ENCODE assay signal across 26 mouse cellular contexts in genomic region chr6:108073931-108074330, GRCm38 (mm10). TPM values are rescaled to one million over a fixed set of nuclear protein-coding genes. Genes with fewer than 3 reads are reported as not detected.
DNase-seq lines count a peak whose midpoint lies in the region; ATAC-seq and TF ChIP-seq lines count a peak whose summit lies in the region.
"Had no signal": no experiment of that assay in that cellular context is flagged by ENCODE, and none has a peak within 500 bp of the region (broad histone marks: within the 10 kb centered on the region; RNA-seq: fewer than 3 reads in every experiment).

No protein-coding gene starts in this region.

- H3K27me3 ChIP-seq in stomach, postnatal 0 days (ENCODE audit: control insufficient read depth, insufficient read depth, low read length): no peaks in the 10 kb centered on the region
- H3K27me3 ChIP-seq: CH12.LX; embryonic facial prominence, embryonic 13.5 days; embryonic facial prominence, embryonic 15.5 days; forebrain, embryonic 12.5 days; Patski had no signal

- WGBS in stomach, postnatal 0 days: 86% methylated on average over 2 of the region's 2 CpGs

- 0 out of 2 replicates have a peak, but pooled peaks have one; percentile 32 for ATAC-seq in frontal cortex, adult (ENCODE audit: low TSS enrichment)
- no peak for ATAC-seq in stomach, postnatal 0 days (ENCODE audit: low FRiP score, low TSS enrichment)
- ATAC-seq: activated CD4-positive, CD25-positive, alpha-beta regulatory T cell, adult 4 months; CD4-positive, CD25-positive, alpha-beta regulatory T cell, adult 4 months; forebrain, embryonic 14.5 days; forebrain, embryonic 16.5 days; Patski had no signal

- no peaks in the 10 kb centered on the region for H3K4me1 ChIP-seq in stomach, postnatal 0 days (replicated peaks; ENCODE audit: control insufficient read depth, insufficient read depth)
- H3K4me1 ChIP-seq: embryonic facial prominence, embryonic 13.5 days; embryonic facial prominence, embryonic 15.5 days; forebrain, embryonic 10.5 days; forebrain, embryonic 12.5 days had no signal

- no peak for TF ChIP-seq EP300 in stomach, postnatal 0 days (optimal IDR thresholded peaks at IDR 0.05)

- no peak overlapping the region for H3K4me2 ChIP-seq in stomach, postnatal 0 days (replicated peaks; ENCODE audit: low read depth)
- H3K4me2 ChIP-seq: embryonic facial prominence, embryonic 13.5 days; embryonic facial prominence, embryonic 15.5 days; forebrain, embryonic 12.5 days had no signal

- intact Hi-C loops in left cerebral cortex, adult 2 months (cut with DNase I): loop anchor here (2.0 to 5.0 kb wide), 2 partner anchors 57 to 263 kb away; no protein-coding TSS in a partner anchor

- H3K27ac ChIP-seq in left cerebral cortex, adult 2 months: peak overlapping the region; percentile 86
- no peak overlapping the region for H3K27ac ChIP-seq in stomach, postnatal 0 days (replicated peaks)
- H3K27ac ChIP-seq: embryonic facial prominence, embryonic 13.5 days; embryonic facial prominence, embryonic 15.5 days; forebrain, embryonic 10.5 days; forebrain, embryonic 12.5 days had no signal

- no peak for TF ChIP-seq CTCF in left cerebral cortex, adult 2 months (IDR thresholded peaks at IDR 0.05)
- TF ChIP-seq CTCF in stomach, postnatal 0 days (IDR thresholded peaks at IDR 0.05; ENCODE audit: low read depth): no peak

- no peak overlapping the region for H3K4me3 ChIP-seq in left cerebral cortex, adult 2 months
- H3K4me3 ChIP-seq in stomach, postnatal 0 days (ENCODE audit: low read depth, low read length): no peak overlapping the region
- H3K4me3 ChIP-seq: embryonic facial prominence, embryonic 13.5 days; embryonic facial prominence, embryonic 15.5 days; erythroblast, embryonic 14.5 days; forebrain, embryonic 10.5 days; forebrain, embryonic 12.5 days had no signal

- no peaks in the 10 kb centered on the region for H3K9me3 ChIP-seq in stomach, postnatal 0 days (ENCODE audit: control insufficient read depth, low read length)
- H3K9me3 ChIP-seq: embryonic facial prominence, embryonic 15.5 days; forebrain, embryonic 12.5 days; G1E had no signal

- no peak overlapping the region for H3K9ac ChIP-seq in stomach, postnatal 0 days (ENCODE audit: low read length)
- H3K9ac ChIP-seq: embryonic facial prominence, embryonic 13.5 days; embryonic facial prominence, embryonic 15.5 days; forebrain, embryonic 12.5 days had no signal

- peaks cover 7% of the 10 kb centered on the region; the same call in 1 of the 2 replicates for H3K36me3 ChIP-seq in stomach, postnatal 0 days (ENCODE audit: control insufficient read depth, insufficient read depth, low read length)

- DNase-seq in frontal cortex, postnatal 25 days (ENCODE audit: low spot score in 2 of 2): no peak
- DNase-seq in left cerebral cortex, adult 2 months (ENCODE audit: extremely low spot score in 1 of 2, low spot score in 2 of 2): no peak
- DNase-seq in left cerebral cortex, adult 18-20 months (ENCODE audit: low spot score in 2 of 2): no peak
- DNase-seq in stomach, postnatal 0 days (ENCODE audit: low spot score): no peak
- DNase-seq: adrenal gland, adult 8-10 months; adrenal gland, postnatal 25 days; B cell, adult 2 months; cerebellum, adult 11-12 months; cerebellum, adult 2 months; cerebellum, adult 9-10 months; cerebellum, postnatal 10 days; cerebellum, postnatal 25 days; embryo, embryonic 11 days had no signal

RNA-seq across cellular contexts. Expression of gene Setmar, which starts 9.1 kb away (rescaled TPM):
- total RNA-seq in left cerebral cortex, adult 2 months (2021): 10 to 100 TPM in 1 of 2 experiments, 1 to 10 TPM in 1; 9.0 to 11.2 TPM
- total RNA-seq in left cerebral cortex, adult 18-20 months (2021): 10 to 100 TPM in 1 of 2 experiments, 1 to 10 TPM in 1; 9.5 to 10.4 TPM
- 5.5 TPM in 2 replicates for polyA plus RNA-seq in stomach, postnatal 0 days (2015; fragmentation: Nextera tagmentation; extraction: Ambion mirVana)
